Mouse (Mus musculus): ENCODE data around the gene Plekhh2.

- TF ChIP-seq CTCF (IDR thresholded peaks at IDR 0.05) (no peak), POLR2A (IDR thresholded peaks at IDR 0.05; ENCODE audit: insufficient read depth, low read depth, low read length) (no peak)
Observed at GRCm38 (mm10) chr17:84580821-84581220, 69.1 kb downstream of the Plekhh2 start.

Measured in heart, adult 2 months (tissue).